Mouse (Mus musculus) midbrain, embryonic 11.5 days (tissue): Measurements from ENCODE around the gene Slc35g1. TPM values are rescaled to one million over a fixed set of nuclear protein-coding genes. Genes with fewer than 3 reads are reported as not detected.

Experiments
- ATAC-seq: fragments of 200-750 bp; cut with Nextera tagmentation; 2 replicates; pipeline ENCODE4 v1.8.0; 2017; ENCODE audit warnings: moderate TSS enrichment, moderate library complexity; ENCODE audit not compliant: low FRiP score
- DNase-seq: peaks from one replicate; pipeline ENCODE4 v3.0.0; 2015; ENCODE audit warnings: low spot score; ENCODE audit errors: missing footprints
- H3K27ac ChIP-seq: fragments of 300-500 bp; sonication (generic); 2 replicates; pipeline ENCODE4 v1.5.1; 2014; ENCODE audit warnings: low read depth, low read length
- H3K27me3 ChIP-seq: fragments of 300-500 bp; sonication (generic); 2 replicates; pipeline ENCODE4 v1.6.1; 2014; ENCODE audit warnings: mild to moderate bottlenecking, low read length, moderate library complexity, mixed read lengths; ENCODE audit not compliant: control insufficient read depth, insufficient read depth
- H3K36me3 ChIP-seq: fragments of 300-500 bp; sonication (generic); 2 replicates; pipeline ENCODE4 v1.6.1; 2014; ENCODE audit warnings: mild to moderate bottlenecking, low read length, moderate library complexity, mixed read lengths; ENCODE audit not compliant: control insufficient read depth, insufficient read depth
- H3K4me1 ChIP-seq: fragments of 300-500 bp; sonication (generic); 2 replicates; pipeline ENCODE4 v1.6.1; 2014; ENCODE audit warnings: low read length; ENCODE audit not compliant: control insufficient read depth, insufficient read depth
- H3K4me2 ChIP-seq: fragments of 300-500 bp; sonication (generic); 2 replicates; pipeline ENCODE4 v1.6.1; 2014; ENCODE audit warnings: mild to moderate bottlenecking, moderate library complexity
- H3K4me3 ChIP-seq: fragments of 300-500 bp; sonication (generic); 2 replicates; pipeline ENCODE4 v1.5.1; 2014; ENCODE audit warnings: low read depth, low read length
- H3K9ac ChIP-seq: fragments of 300-500 bp; sonication (generic); 2 replicates; pipeline ENCODE4 v1.6.1; 2014; ENCODE audit warnings: low read length
- H3K9me3 ChIP-seq: fragments of 300-500 bp; sonication (generic); 2 replicates; pipeline ENCODE4 v1.6.1; 2016; ENCODE audit warnings: low read length; ENCODE audit not compliant: control insufficient read depth
- WGBS: fragments of 180-500 bp; shearing (Covaris S2); extraction: QIAGEN DNeasy Blood & Tissue Kit; methylation state at CpG from one replicate; pipeline ENCODE4 v1.1.7; 2014; 5-methylcytosine and 5-hydroxymethylcytosine counted together
- polyA plus RNA-seq: library from polyadenylated mRNA; unstranded; fragments of >200 nt; fragmentation: Nextera tagmentation; extraction: Ambion mirVana; gene quantifications from 2 replicates; pipeline ENCODE4 v1.2.1, GENCODE M21; 2014

Slc35g1 gene
- polyA plus RNA-seq, 1 experiment from 2014 or later, result 8.0 TPM

DNA sequence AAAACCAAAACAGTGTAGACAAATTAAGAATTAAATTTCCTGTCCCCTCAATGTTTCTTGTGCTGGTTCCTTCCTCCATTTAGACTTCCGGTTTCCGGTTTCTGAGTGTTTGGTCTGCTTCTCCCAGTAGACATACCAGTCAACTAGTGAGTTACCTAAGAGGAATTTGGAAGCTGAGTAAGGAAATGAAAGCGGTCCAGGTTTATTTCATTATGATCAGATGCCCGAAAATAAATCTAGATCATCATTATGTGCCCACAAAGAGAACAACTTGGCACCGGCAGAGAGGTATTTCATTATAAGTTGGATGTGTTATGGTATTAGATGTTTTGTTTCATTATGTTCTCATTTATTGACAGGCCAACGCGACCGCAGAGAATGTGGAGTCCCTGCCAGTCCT, 34.7 kb downstream of the Slc35g1 start:
- H3K4me3 ChIP-seq, result no peak overlapping the region
- 83% methylated on average over 8 of the region's 8 CpGs for WGBS
- H3K4me1 ChIP-seq, result no peaks in the 10 kb centered on the region
- no peaks in the 10 kb centered on the region for H3K9me3 ChIP-seq
- H3K4me2 ChIP-seq, result no peak overlapping the region
- no peak overlapping the region for H3K27ac ChIP-seq
- no peak overlapping the region for H3K9ac ChIP-seq
- no peak for ATAC-seq
- DNase-seq, result no peak
- no peaks in the 10 kb centered on the region for H3K36me3 ChIP-seq
- H3K27me3 ChIP-seq, result no peaks in the 10 kb centered on the region

GRCm38 (mm10) chr19:38431326-38431725, 35.5 kb downstream of the Slc35g1 start:
- Histone ChIP-seq H3K36me3 (no peaks in the 10 kb centered on the region), H3K27ac (no peak overlapping the region), H3K9ac (no peak overlapping the region), H3K4me2 (no peak overlapping the region), H3K9me3 (no peaks in the 10 kb centered on the region), H3K4me3 (no peak overlapping the region), H3K27me3 (no peaks in the 10 kb centered on the region), H3K4me1 (no peaks in the 10 kb centered on the region)
- ATAC-seq (no peak), DNase-seq (no peak)
- 75% methylated on average over 7 of the region's 7 CpGs for WGBS

DNA sequence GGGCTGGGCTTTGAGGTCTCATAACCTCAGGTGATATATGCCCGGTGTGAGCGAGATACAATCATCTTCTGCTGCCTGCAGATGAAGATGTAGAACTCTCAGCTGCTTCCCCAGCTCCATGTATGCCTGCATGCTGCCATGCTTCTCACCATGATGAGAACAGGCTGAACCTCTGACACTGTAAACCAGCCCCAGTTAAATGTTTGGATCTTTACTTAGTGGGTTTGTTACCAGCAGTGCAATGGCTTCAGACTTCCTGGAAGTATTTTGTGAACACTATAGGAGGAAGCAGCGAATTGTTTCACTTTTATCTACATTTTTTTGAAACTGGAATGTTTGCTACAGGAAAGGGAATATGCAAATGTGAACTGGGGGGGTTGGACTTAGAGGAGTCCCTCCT, 36.2 kb downstream of the Slc35g1 start:
- Histone ChIP-seq H3K4me1 (no peaks in the 10 kb centered on the region), H3K27me3 (no peaks in the 10 kb centered on the region), H3K4me3 (no peak overlapping the region), H3K27ac (no peak overlapping the region), H3K36me3 (no peaks in the 10 kb centered on the region), H3K9ac (no peak overlapping the region), H3K4me2 (no peak overlapping the region), H3K9me3 (no peaks in the 10 kb centered on the region)
- ATAC-seq, result no peak
- DNase-seq, result no peak
- 87% methylated on average over 3 of the region's 3 CpGs for WGBS

- Histone ChIP-seq H3K4me3 (no peak overlapping the region), H3K27ac (no peak overlapping the region), H3K9me3 (no peaks in the 10 kb centered on the region), H3K27me3 (no peaks in the 10 kb centered on the region), H3K36me3 (no peaks in the 10 kb centered on the region), H3K4me1 (no peaks in the 10 kb centered on the region), H3K4me2 (no peak overlapping the region), H3K9ac (no peak overlapping the region)
- ATAC-seq, result no peak
- no peak for DNase-seq
- 96% methylated on average over 2 of the region's 2 CpGs for WGBS
Measured at GRCm38 (mm10) chr19:38433381-38433780, 37.6 kb downstream of the Slc35g1 start.

GRCm38 (mm10) chr19:38435221-38435620, 39.4 kb downstream of the Slc35g1 start:
- H3K4me1 ChIP-seq, result no peaks in the 10 kb centered on the region
- no peaks in the 10 kb centered on the region for H3K36me3 ChIP-seq
- no peaks in the 10 kb centered on the region for H3K9me3 ChIP-seq
- 90% methylated on average over 15 of the region's 15 CpGs for WGBS
- H3K4me2 ChIP-seq, result no peak overlapping the region
- H3K4me3 ChIP-seq, result no peak overlapping the region
- no peak for ATAC-seq
- no peaks in the 10 kb centered on the region for H3K27me3 ChIP-seq
- DNase-seq, result no peak
- H3K27ac ChIP-seq, result no peak overlapping the region
- no peak overlapping the region for H3K9ac ChIP-seq

- Histone ChIP-seq H3K9ac (no peak overlapping the region), H3K4me3 (no peak overlapping the region), H3K36me3 (no peaks in the 10 kb centered on the region), H3K4me1 (no peaks in the 10 kb centered on the region), H3K9me3 (no peaks in the 10 kb centered on the region), H3K27ac (no peak overlapping the region), H3K4me2 (no peak overlapping the region), H3K27me3 (no peaks in the 10 kb centered on the region)
- DNase-seq (no peak), ATAC-seq (no peak)
- WGBS, result 69% methylated on average over 8 of the region's 8 CpGs
Measured at GRCm38 (mm10) chr19:38441860-38442259, 46.1 kb downstream of the Slc35g1 start.

GRCm38 (mm10) chr19:38445758-38446157, 50.0 kb downstream of the Slc35g1 start:
- DNase-seq, result no peak
- no peak for ATAC-seq
- no peak overlapping the region for H3K9ac ChIP-seq
- no peak overlapping the region for H3K4me3 ChIP-seq
- H3K9me3 ChIP-seq, result no peaks in the 10 kb centered on the region
- H3K4me1 ChIP-seq, result no peaks in the 10 kb centered on the region
- H3K4me2 ChIP-seq, result no peak overlapping the region
- no peak overlapping the region for H3K27ac ChIP-seq
- no peaks in the 10 kb centered on the region for H3K36me3 ChIP-seq
- whole genome bisulfite sequencing, result 86% methylated on average over 5 of the region's 5 CpGs
- no peaks in the 10 kb centered on the region for H3K27me3 ChIP-seq

Other genes with a start within 250 kb of the Slc35g1 start
- 45.7 and 47.5 TPM in 2 replicates for gene Fra10ac1, start 171.8 kb upstream of the Slc35g1 start, polyA plus RNA-seq
- gene Lgi1, start 131.4 kb upstream of the Slc35g1 start, polyA plus RNA-seq, result 2.0 and 2.5 TPM in 2 replicates
- gene Plce1, start 85.1 kb downstream of the Slc35g1 start, polyA plus RNA-seq, result 4.1 and 4.3 TPM in 2 replicates